Mouse (Mus musculus): ENCODE data around the gene Gm27029. TPM values are rescaled to one million over a fixed set of nuclear protein-coding genes. Genes with fewer than 3 reads are reported as not detected.

Gene Gm27029
- polyA plus RNA-seq, 1 experiment from 2014 or later, result 3.6 TPM

DNA sequence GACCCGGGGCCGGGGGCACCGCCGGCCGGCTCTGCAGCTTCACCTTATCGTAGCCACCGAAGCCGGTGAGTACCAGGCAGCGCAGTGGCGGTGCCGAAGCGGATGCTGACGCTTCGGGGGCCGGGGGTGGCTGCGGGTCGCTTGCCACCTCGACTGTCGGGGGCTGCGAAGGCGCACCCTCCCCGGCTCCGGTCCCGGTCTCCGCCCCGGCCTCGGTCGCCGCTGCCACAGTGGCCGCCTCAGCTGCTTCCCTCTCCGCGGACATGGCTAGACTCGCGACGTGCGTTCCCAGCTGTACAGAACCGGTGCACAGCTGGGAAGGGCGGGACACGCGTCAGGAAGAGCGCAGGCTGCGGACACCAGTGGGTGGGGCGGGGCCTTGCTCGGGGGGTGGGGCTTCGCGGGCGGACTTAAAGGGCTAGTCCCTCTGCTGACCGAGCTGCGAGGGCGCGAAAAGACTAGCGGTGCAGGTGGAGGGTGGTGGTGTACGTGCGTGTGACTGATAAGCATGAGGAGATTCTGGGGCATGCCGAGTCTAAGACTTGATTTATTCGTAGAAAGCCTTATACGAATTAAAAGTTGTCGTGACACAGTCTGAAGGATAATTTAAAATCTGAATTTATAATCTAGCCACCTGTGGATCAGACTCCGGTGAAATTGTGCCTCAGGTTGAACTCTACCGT, 41.4 kb upstream of the Gm27029 start, which contains the start of gene Vat1:
Gene Vat1, minus strand, starts transcription at position 362 of the 683 bp plus-strand sequence.
- no peaks in the 10 kb centered on the region for H3K9me3 ChIP-seq (replicated peaks)
- peak within 1 kb of the TSS; percentile 100 for H3K4me2 ChIP-seq
- H3K9ac ChIP-seq, result peak within 1 kb of the TSS; percentile 69
- peak; percentile 66 for ATAC-seq
- H3K27me3 ChIP-seq (replicated peaks), result peaks cover 66% of the 10 kb centered on the region
- H3K27ac ChIP-seq, result peak within 1 kb of the TSS; percentile 63
- H3K4me3 ChIP-seq, result peak within 1 kb of the TSS; percentile 71
- H3K4me1 ChIP-seq, result peaks cover 72% of the 10 kb centered on the region
- peaks cover 13% of the 10 kb centered on the region for H3K36me3 ChIP-seq
- WGBS (ENCODE audit: insufficient replicate concordance), result under 1% methylated on average over 59 of the region's 60 CpGs

DNA sequence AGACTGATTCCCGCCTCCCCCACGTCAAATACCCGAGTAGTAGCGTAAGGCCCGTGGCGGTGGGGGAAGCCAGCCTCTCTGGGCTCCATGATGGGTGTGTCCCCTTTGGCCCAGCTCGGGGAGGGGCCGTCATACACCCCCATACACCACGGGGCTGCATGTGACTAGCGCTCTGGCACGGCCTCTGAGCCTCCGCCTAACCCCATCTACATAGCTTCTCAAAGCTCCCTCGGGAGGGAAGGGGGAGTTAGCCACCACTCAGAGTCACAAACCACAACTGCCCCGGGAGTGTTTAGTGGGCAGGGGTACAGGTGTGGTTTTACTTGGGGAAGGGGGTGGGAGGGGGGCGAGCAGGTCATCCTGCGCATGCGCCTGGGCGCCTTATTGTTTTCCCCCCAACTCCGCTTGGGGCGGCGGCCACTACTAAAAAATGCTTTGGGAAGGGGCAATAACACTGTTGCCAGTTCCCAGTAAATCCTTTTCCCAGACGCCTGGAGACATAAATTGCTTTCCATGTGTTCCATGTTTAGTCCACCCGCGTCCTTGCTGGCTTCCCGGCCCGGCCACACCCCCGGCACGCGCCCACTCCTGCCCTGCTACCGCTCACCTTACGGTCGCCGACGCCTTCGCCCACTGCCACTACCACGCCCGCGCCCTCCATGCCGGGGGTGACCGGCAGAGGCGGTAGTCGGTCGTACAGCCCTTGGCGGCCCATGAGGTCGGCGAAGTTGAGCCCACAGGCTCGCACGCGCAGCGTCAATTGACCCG, 40.7 kb upstream of the Gm27029 start:
- H3K9ac ChIP-seq, result peak overlapping the region; percentile 69
- peak; percentile 28; the same call in 1 of the 2 replicates for ATAC-seq
- peak overlapping the region; percentile 63 for H3K27ac ChIP-seq
- under 1% methylated on average over 51 of the region's 51 CpGs for WGBS (ENCODE audit: insufficient replicate concordance)
- peak overlapping the region; percentile 71 for H3K4me3 ChIP-seq
- H3K27me3 ChIP-seq (replicated peaks), result peaks cover 58% of the 10 kb centered on the region
- H3K36me3 ChIP-seq, result peaks cover 20% of the 10 kb centered on the region
- H3K4me2 ChIP-seq, result peak overlapping the region; percentile 99
- peaks cover 73% of the 10 kb centered on the region for H3K4me1 ChIP-seq
- no peaks in the 10 kb centered on the region for H3K9me3 ChIP-seq (replicated peaks)

DNA sequence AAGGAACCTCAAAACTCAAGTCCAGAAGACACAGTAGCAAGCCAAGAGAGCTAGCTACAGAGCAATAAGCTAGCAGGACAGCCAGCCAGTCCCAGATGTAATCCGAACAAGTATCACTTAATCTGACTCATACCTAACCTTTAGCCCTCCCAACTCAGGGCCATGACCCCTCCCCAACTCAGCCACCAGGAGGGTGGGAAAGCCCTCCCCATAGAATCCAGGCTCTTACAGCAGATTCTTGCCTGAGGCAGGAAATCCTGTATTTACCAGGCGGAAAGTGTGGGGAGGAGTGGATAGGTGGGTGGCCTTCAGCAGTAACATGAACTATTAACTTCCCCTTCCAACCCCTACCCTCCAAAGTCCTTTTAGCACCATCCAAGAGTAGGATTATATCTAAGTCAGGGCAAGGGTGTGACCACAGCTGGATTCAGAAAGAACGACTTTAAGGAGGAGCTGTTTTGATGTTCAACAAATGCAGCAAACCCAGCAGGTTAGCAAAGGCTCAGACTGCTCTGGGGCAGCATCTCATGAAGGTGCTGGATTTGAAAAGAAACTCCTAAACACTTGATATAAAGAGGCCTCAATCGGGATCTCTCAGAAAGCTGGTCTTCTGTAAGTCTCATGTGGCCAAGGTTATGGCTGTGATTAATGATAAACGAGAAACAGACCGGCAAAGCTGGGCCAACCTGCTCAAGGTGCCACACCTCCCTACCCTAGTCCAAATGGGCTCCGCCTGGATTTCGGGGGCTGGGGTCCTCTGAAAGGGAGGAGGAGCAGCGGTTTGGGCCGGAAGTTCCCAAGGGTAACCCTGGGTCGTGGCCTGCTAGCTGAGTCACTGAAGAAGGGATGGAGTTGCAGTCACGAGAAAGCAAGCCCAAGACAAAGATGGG, 39.9 kb upstream of the Gm27029 start, which contains the start of gene Rnd2:
Gene Rnd2, plus strand, starts transcription at position 789 of the 890 bp plus-strand sequence.
- Histone ChIP-seq H3K27me3 (replicated peaks) (peaks cover 52% of the 10 kb centered on the region), H3K4me1 (peaks cover 81% of the 10 kb centered on the region), H3K9me3 (replicated peaks) (no peaks in the 10 kb centered on the region), H3K4me2 (peak within 1 kb of the TSS; percentile 99), H3K36me3 (peaks cover 28% of the 10 kb centered on the region), H3K9ac (peak within 1 kb of the TSS; percentile 69), H3K4me3 (peak within 1 kb of the TSS; percentile 71), H3K27ac (peak within 1 kb of the TSS; percentile 63)
- 10% methylated on average over 12 of the region's 12 CpGs for WGBS (ENCODE audit: insufficient replicate concordance)
- ATAC-seq, result no peak

DNA sequence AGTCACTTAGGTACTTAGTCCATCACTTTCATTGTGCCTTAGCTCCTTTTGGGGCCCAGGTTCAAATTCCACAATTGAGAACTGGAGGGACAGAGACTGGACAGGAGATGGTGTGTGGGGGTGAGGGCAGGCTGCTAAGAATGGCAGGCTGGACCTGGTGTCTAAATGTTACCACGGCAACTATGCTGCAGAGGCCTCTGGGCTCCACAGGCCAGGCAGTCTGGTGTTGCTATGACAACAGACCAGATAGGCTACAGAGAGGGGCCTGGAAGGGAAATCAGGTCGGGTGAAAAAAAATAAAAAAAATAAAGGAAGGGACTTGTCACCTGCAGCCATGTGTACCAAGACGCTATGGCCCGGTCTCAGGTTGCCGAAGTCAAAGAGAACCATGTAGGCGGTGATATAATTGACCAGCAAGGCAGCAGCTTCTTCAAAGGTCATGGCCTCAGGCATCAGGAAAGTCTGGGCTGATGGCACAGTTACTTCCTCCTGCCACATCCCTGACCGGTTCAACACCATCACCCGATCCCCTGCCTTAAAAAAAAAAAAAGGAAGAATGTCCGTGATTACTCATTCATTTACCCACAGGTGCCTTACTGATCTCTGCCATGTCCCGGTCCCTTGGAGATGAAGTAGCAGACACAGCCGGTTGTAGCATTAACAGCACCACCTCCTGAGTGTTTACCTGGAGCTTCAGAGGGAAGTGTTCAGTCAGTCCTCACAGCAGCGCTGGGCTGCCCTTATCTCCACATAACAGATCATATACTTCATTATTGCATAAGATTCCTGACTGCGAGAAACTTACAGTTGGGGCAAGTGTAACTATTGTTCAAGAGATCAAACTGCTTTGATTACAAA, 38.2 kb upstream of the Gm27029 start:
- 28% methylated on average over 13 of the region's 13 CpGs for WGBS (ENCODE audit: insufficient replicate concordance)
- H3K9ac ChIP-seq, result no peak overlapping the region
- no peak for ATAC-seq
- peak overlapping the region; percentile 99; the same call in 1 of the 2 replicates for H3K4me2 ChIP-seq
- no peak overlapping the region for H3K4me3 ChIP-seq
- H3K36me3 ChIP-seq, result peaks cover 45% of the 10 kb centered on the region
- no peak overlapping the region for H3K27ac ChIP-seq
- H3K9me3 ChIP-seq (replicated peaks), result no peaks in the 10 kb centered on the region
- H3K27me3 ChIP-seq (replicated peaks), result peaks cover 39% of the 10 kb centered on the region
- H3K4me1 ChIP-seq, result peaks cover 75% of the 10 kb centered on the region

DNA sequence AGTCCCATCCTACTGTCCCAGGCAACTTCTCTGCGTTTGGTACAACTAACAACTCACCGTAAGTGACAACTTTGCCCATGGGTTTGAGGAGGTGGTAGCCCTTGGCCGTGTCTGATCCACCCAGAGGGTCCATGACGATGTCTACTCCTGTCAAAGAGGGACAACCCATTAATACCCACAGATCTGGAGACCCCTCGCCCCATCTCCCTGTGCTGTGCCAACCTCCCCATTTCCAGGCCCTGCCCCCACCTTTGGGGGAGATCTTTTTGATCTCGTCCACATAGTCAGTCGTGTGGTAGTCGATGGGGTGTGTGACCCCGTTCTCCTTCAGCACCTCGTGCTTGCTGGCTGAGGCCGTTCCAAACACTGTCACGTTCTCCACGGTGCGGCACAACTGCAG, 37.5 kb upstream of the Gm27029 start:
- 82% methylated on average over 14 of the region's 14 CpGs for WGBS (ENCODE audit: insufficient replicate concordance)
- peaks cover 69% of the 10 kb centered on the region for H3K4me1 ChIP-seq

DNA sequence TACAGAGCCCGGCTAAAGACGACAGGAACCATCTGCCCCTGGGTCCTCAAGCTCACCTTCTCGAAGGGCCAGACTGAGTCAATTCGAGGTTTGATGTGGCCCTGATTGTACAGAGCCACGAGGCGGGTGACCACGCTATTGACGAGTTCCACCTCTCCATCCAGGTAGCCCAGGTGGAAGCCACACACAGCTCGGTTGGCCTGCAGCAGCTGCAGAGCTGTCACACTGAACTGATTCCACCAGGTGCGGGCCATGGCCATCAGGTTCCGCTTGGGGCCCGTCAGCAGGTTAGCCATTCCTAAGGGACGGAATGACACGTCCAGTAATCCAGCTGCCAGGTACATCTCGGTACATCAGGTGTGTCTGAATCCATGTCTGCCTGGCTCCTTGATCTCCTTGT, 35.7 kb upstream of the Gm27029 start:
- no peak overlapping the region for H3K4me2 ChIP-seq
- peaks cover 17% of the 10 kb centered on the region for H3K27me3 ChIP-seq (replicated peaks)
- no peaks in the 10 kb centered on the region for H3K9me3 ChIP-seq (replicated peaks)
- 84% methylated on average over 15 of the region's 15 CpGs for WGBS (ENCODE audit: insufficient replicate concordance)
- no peak overlapping the region for H3K4me3 ChIP-seq
- no peak for ATAC-seq
- peaks cover 51% of the 10 kb centered on the region for H3K4me1 ChIP-seq
- H3K36me3 ChIP-seq, result peaks cover 62% of the 10 kb centered on the region
- no peak overlapping the region for H3K9ac ChIP-seq
- H3K27ac ChIP-seq, result no peak overlapping the region

More for the DNA sequence above, 37.5 kb upstream of the Gm27029 start:
- Histone ChIP-seq H3K4me2 (no peak overlapping the region), H3K9ac (no peak overlapping the region), H3K27ac (no peak overlapping the region), H3K27me3 (replicated peaks) (peaks cover 33% of the 10 kb centered on the region), H3K9me3 (replicated peaks) (no peaks in the 10 kb centered on the region), H3K4me3 (no peak overlapping the region), H3K36me3 (peaks cover 51% of the 10 kb centered on the region)
- ATAC-seq, result no peak

DNA sequence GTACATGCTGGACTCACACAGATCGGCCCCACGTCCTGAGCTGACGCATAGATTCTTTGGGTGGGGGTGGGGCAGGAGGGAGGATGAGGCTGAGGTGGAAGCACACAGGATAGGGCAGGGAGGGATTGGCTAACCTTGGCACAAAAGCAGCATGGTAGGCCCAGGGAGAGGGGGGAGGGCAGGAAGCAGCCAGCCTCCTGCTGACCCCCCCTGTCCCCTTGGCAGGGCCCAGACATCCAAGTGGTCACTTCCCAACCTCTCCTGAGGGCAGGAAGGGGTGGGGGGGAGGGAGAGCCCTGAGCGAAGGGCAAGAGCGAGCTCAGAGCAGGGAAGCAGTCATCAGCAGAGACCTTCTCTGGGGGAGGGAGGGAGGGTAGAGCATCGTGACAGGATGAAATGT, 35.1 kb upstream of the Gm27029 start:
- peaks cover 44% of the 10 kb centered on the region for H3K4me1 ChIP-seq
- H3K36me3 ChIP-seq, result peaks cover 62% of the 10 kb centered on the region
- peaks cover 11% of the 10 kb centered on the region for H3K27me3 ChIP-seq (replicated peaks)
- 0 out of 2 replicates have a peak, but pooled peaks have one; percentile 17 for ATAC-seq
- no peak overlapping the region for H3K4me2 ChIP-seq
- WGBS (ENCODE audit: insufficient replicate concordance), result 73% methylated on average over 6 of the region's 6 CpGs
- H3K4me3 ChIP-seq, result no peak overlapping the region
- no peaks in the 10 kb centered on the region for H3K9me3 ChIP-seq (replicated peaks)
- H3K9ac ChIP-seq, result no peak overlapping the region
- H3K27ac ChIP-seq, result no peak overlapping the region

DNA sequence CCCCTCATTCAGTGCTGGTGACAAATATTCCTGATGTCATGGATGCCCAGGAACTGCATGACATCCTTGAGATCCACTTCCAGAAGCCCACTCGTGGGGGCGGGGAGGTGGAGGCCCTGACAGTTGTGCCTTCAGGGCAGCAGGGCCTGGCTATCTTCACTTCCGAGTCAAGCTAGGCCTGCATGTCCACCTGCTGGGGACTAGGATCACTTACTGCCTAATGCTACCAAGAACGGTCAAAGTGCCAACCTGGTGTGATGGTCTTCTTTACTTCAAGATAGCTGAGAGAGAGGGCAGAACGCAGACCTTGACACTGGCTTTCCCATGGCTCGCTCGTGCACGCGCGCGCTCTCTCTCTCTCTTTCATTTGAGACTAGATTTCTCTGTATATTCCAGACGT, 33.6 kb upstream of the Gm27029 start:
- H3K4me2 ChIP-seq, result no peak overlapping the region
- no peak overlapping the region for H3K9ac ChIP-seq
- ATAC-seq, result no peak
- H3K36me3 ChIP-seq, result peaks cover 70% of the 10 kb centered on the region
- H3K4me3 ChIP-seq, result no peak overlapping the region
- WGBS (ENCODE audit: insufficient replicate concordance), result 84% methylated on average over 12 of the region's 12 CpGs
- no peaks in the 10 kb centered on the region for H3K9me3 ChIP-seq (replicated peaks)
- no peaks in the 10 kb centered on the region for H3K27me3 ChIP-seq (replicated peaks)
- H3K4me1 ChIP-seq, result peaks cover 29% of the 10 kb centered on the region
- H3K27ac ChIP-seq, result no peak overlapping the region

DNA sequence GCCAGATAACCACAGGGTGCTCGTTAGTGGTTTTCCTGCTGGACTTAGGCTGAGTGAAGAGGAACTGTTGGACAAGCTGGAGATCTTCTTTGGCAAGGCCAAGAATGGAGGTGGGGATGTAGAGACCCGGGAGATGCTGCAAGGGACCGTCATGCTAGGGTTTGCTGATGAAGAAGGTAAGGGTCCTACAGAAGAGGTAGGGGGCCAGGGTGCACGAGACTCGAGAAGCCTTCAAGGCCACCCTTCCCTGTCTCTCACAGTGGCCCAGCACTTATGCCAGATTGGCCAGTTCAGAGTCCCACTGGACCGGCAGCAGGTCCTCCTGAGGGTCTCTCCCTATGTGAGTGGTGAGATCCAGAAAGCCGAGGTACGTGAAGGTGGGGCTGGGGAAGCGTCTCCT, 33.0 kb upstream of the Gm27029 start:
- H3K4me3 ChIP-seq, result no peak overlapping the region
- no peaks in the 10 kb centered on the region for H3K9me3 ChIP-seq (replicated peaks)
- H3K9ac ChIP-seq, result no peak overlapping the region
- H3K27ac ChIP-seq, result no peak overlapping the region
- H3K4me1 ChIP-seq, result peaks cover 24% of the 10 kb centered on the region
- H3K4me2 ChIP-seq, result no peak overlapping the region
- H3K36me3 ChIP-seq, result peaks cover 70% of the 10 kb centered on the region
- H3K27me3 ChIP-seq (replicated peaks), result no peaks in the 10 kb centered on the region
- 81% methylated on average over 9 of the region's 9 CpGs for WGBS (ENCODE audit: insufficient replicate concordance)
- no peak for ATAC-seq

DNA sequence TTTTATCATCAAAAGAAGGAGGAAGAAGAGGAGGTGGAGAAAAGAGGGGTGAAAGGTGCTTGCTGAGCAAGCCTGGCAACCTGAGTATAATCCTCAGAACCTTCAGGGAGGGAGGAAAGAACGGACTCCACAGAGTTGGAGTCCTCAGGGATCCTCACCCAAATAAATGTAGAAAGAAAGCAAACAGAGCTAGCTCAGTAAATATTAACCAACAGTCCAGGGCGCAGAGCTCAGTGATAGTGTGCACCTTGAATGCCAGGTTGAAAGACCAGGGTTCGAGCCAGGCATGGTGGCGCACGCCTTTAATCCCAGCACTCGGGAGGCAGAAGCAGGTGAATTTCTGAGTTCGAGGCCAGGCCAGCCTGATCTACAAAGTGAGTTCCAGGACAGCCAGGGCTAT, 31.0 kb upstream of the Gm27029 start:
- Histone ChIP-seq H3K9ac (no peak overlapping the region), H3K4me1 (peaks cover 36% of the 10 kb centered on the region), H3K27me3 (replicated peaks) (no peaks in the 10 kb centered on the region), H3K9me3 (replicated peaks) (no peaks in the 10 kb centered on the region), H3K36me3 (peaks cover 53% of the 10 kb centered on the region), H3K4me2 (no peak overlapping the region), H3K27ac (no peak overlapping the region), H3K4me3 (no peak overlapping the region)
- ATAC-seq, result no peak
- WGBS (ENCODE audit: insufficient replicate concordance), result 79% methylated on average over 7 of the region's 7 CpGs

DNA sequence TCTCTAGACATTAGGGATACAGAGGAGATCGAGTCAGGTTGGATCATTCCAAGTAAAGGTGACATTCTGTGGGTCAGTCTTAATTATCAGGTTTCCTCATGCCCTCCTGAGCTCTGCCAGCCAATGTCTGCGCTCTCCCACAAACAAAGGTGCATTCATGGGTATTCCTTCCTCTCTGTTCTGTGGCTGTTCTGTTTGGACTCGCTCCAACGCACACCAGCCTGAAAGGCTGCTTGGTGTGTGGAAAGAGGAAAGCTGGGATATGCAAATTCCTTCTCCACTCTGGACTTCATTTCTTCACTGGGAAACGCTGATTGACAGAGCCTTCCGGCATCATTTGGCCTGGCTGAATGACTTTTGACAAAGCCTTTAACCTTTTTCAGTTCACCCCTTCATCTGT, 30.1 kb upstream of the Gm27029 start:
- Histone ChIP-seq H3K9me3 (replicated peaks) (no peaks in the 10 kb centered on the region), H3K27ac (no peak overlapping the region), H3K27me3 (replicated peaks) (no peaks in the 10 kb centered on the region), H3K4me2 (no peak overlapping the region), H3K4me1 (peaks cover 38% of the 10 kb centered on the region), H3K9ac (no peak overlapping the region), H3K36me3 (peaks cover 44% of the 10 kb centered on the region), H3K4me3 (no peak overlapping the region)
- no peak for ATAC-seq
- 83% methylated on average over 6 of the region's 6 CpGs for WGBS (ENCODE audit: insufficient replicate concordance)
